Mouse (Mus musculus) adrenal gland, adult (tissue): Measurements from ENCODE around the gene Kcnk5.
A peak's percentile ranks its signal among the peaks of the same experiment; 100 is the strongest.

Source experiments
- DNase-seq, 2 experiments: peaks; one replicate each; pipeline ENCODE4 v3.0.0; 2022 to 2023; ENCODE audit warnings: low spot score in 1 of 2; ENCODE audit not compliant: inconsistent age in 2 of 2

Kcnk5 gene

DNA sequence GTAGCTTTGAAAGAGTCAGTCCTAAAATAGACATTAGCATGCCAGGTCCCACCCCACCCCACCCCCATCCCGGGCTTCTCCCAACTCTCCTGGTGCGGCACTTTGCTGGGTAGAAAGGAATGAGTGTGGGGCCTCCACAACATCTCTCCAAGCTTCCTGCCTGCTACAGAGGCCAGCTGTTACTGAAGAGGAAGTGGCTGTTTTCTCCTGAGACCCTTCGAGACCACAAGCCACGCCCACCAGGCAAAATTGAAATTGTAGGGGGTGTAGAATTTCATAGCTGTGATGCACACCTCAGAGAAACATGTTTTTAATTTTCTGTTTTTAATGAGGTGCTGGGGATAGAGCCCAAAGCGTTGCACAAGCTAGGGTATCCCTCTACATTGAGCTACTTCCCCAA is 60.7 kb downstream of the Kcnk5 start:
- DNase-seq = no peak

DNA sequence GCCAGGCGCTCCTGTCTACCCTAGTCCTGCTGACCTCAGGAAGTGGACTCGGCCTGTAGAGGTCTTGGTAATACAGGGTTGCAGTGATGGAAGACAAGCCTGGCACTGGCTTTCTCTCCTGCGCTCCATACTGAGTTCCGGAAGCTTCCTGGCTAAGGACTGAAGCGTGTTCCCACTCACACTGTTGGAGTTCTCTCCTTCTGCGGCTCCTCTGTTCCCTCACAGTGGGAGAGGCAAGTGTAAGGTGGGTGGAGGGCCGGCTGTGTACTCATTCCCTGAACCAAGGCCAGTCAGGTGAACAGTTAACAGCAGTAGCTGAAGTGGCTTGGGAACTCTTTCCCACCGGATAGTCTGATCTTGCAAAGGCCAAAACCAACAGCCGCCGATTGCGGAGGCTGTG is 61.6 kb downstream of the Kcnk5 start:
- no peak for DNase-seq

GRCm38 (mm10) chr14:20116149-20116605 is 65.4 kb downstream of the Kcnk5 start:
- DNase-seq = peak; percentile 60 to 89

- DNase-seq = peak in 1 of 2 experiments; percentile 74
Measured at GRCm38 (mm10) chr14:20114951-20115350, 66.7 kb downstream of the Kcnk5 start.

DNA sequence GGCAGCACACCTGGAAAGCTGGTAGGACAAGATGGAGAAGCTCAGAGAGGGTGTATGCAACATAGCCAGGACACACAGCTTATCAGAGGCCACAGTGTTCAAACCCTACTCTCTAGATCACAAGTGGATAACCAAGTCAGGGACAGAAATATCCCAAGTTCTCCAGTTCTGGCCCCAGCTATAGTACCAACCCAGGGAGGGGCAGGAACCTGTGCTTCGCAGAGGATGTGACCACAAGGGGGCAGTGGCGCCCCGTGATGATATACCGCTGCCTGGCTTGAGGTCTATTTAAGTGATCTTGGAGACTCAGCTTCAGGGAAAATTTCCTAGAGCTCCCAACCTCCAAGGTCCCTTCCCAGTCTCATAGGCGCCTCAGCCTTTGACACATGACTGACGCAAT is 67.6 kb downstream of the Kcnk5 start:
- DNase-seq = peak; percentile 89 to 96

DNA sequence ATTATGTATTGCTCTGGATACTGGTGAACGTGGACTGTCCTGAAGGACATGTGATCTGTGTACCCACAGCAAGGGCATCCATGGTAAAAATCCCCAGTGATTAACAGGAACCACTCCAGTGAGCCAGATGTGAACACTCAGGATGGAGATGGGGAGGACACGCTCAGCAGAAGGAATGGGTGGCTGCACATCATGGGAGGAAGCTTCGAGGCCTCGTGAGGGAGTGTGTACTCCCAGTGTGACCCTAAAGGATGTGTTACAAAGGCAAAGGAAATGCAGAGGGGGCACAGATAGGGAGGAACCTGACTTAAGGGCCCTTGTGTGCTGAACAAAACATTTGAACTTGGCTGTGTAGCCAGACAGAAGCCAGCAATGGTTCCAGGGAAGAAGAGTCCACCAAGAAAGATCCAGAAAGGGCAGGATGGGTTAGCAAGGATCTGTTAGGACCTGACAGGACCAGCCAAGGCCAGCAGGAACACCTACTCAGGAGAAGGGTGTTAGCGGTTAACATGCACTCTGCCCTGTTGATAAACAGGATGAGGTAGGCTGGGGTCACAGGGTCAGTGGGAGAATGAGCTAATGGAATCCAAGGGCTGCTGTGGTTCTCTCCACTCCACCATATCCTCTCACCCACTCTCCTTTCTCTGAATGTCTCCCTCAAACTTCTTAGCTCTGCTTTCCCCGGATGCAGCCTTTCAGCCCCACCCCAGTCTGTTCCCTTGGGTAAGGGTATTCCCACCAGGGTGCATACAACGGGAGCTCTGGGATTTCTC is 68.2 kb downstream of the Kcnk5 start:
- no peak for DNase-seq

GRCm38 (mm10) chr14:20112218-20112617 is 69.4 kb downstream of the Kcnk5 start:
- DNase-seq = no peak

- DNase-seq = no peak
Measured at GRCm38 (mm10) chr14:20110945-20111344, 70.7 kb downstream of the Kcnk5 start.

DNA sequence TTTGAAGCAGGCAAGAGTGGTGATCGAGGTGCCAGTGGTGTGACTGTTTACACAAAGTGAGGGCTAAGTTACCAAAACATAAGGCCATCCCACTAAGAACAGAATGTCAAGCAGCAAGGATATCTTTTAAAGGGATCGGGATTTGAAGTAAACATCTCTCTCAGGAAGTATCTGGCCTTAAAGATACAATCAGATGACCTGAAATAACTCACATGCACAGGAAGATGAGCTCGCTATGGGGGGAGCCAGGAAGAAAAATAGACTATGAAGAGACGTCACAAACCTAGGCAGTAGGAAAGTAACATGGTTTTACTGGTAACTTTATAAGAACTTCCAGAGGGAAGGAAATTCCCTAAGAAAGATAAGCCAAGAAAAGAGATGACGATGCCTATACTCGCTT is 75.3 kb downstream of the Kcnk5 start:
- DNase-seq = peak in 1 of 2 experiments; percentile 38

DNA sequence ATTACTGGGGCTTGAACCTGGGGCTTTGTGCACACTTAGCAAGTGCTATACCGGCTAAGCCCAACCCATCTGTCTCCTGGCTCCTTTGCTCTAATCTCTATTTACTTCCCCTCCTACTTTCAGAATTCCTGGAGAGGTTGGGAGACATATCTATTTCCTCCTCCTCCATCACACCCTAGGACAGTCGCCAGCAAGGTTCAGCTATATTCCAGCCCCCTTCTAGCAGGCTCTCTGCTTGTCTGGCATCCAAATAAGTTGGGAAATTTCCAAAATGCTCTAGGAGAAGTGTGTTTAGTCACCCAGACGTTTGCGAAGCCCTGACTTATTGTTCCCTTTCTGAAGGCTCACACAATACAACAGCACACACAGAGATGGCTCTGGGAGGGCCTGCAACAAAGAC is 78.4 kb downstream of the Kcnk5 start:
- peak in 1 of 2 experiments; percentile 63 for DNase-seq

DNA sequence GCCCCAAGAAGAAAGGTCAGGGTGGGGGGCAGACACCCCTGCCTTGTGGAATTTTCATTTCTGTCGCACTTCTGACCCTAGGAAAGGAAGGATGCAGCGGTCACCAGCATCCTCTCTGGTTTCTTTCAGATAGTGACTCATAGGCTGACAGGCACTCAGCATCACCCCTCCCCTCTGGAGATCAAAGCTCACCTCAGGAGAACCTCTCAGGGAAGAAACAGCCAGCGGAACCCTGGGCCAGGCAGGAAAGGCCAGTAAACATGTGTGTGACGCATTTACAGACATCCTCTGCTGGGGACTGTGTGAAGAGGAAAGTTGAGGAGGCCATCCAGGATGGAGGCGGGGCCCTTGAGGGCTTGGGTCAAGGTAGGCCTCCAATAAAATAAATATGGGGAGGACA is 83.5 kb downstream of the Kcnk5 start:
- peak; percentile 60 to 78 for DNase-seq

GRCm38 (mm10) chr14:20094942-20095341 is 86.7 kb downstream of the Kcnk5 start:
- no peak for DNase-seq

- peak; percentile 33 to 79 for DNase-seq
Measured at GRCm38 (mm10) chr14:20093493-20093892, 88.1 kb downstream of the Kcnk5 start.
